8 mouse cellular contexts compared by ENCODE assay signal in the genomic region with DNA sequence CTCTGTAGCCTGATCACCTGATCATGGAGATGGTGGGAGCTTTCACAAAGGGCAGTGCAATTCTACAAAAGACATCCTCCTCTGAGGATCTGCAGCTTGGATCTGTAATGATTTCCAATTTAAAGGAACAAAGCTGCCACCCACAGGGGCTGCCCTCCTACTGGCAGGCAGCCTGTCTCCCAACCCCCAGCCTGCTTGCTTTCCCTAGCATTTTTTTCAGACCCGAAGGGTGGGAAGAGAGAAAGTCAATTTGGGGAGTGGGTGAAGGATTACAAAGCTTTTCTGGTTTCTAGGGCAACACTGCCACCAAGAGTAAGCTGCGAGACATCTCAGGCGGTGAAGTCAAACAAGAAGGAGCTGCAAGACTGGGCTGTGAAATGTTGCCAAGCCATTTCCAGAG. TPM values are rescaled to one million over a fixed set of nuclear protein-coding genes. Genes with fewer than 3 reads are reported as not detected.
A peak's percentile ranks its signal among the peaks of the same experiment; 100 is the strongest.
DNase-seq lines count a peak whose midpoint lies in the region; ATAC-seq lines count a peak whose summit lies in the region.

No protein-coding gene starts in this region.

- H3K36me3 ChIP-seq in intestine, embryonic 14.5 days (ENCODE audit: control insufficient read depth, insufficient read depth, low read length), result no peaks in the 10 kb centered on the region
- no peaks in the 10 kb centered on the region for H3K36me3 ChIP-seq in intestine, embryonic 15.5 days

- H3K4me3 ChIP-seq in intestine, embryonic 14.5 days (ENCODE audit: low read depth, low read length), result no peak overlapping the region
- H3K4me3 ChIP-seq in intestine, embryonic 15.5 days (replicated peaks), result no peak overlapping the region

- peak; percentile 63 for DNase-seq in intestine, embryonic 14.5 days (ENCODE audit: low spot score)
- DNase-seq in WW6 (ENCODE audit: low read depth, low spot score), result peak; percentile 31
- peak; percentile 3 to 35 for DNase-seq in frontal cortex, postnatal 25 days (ENCODE audit: low spot score in 2 of 2)
- peak; percentile 30 to 34 for DNase-seq in left cerebral cortex, postnatal 36 days (ENCODE audit: low spot score in 2 of 2)
- peak; percentile 85 for DNase-seq in retina, embryonic 14.5 days (ENCODE audit: low spot score)
- DNase-seq in gastrocnemius, postnatal 36 days, result no peak

- intact Hi-C loops in left cerebral cortex, postnatal 36 days (cut with DNase I), result no loop called here
- intact Hi-C loops in gastrocnemius, postnatal 36 days (cut with DNase I), result no loop called here

- H3K4me2 ChIP-seq in intestine, embryonic 14.5 days (ENCODE audit: low read length), result 0 out of 2 replicates have a peak overlapping the region, but pooled peaks have one; percentile 3
- H3K4me2 ChIP-seq in intestine, embryonic 15.5 days (replicated peaks), result no peak overlapping the region

- no peaks in the 10 kb centered on the region for H3K27me3 ChIP-seq in intestine, embryonic 14.5 days (replicated peaks; ENCODE audit: control insufficient read depth, insufficient read depth, low read length)
- H3K27me3 ChIP-seq in intestine, embryonic 15.5 days (replicated peaks), result no peaks in the 10 kb centered on the region

- no peak overlapping the region for H3K9ac ChIP-seq in intestine, embryonic 14.5 days (ENCODE audit: low read length)
- H3K9ac ChIP-seq in intestine, embryonic 15.5 days, result no peak overlapping the region

- 0 out of 2 replicates have a peak, but pooled peaks cover 4% of the 10 kb centered on the region for H3K4me1 ChIP-seq in intestine, embryonic 14.5 days (replicated peaks; ENCODE audit: control insufficient read depth, insufficient read depth, low read length)
- H3K4me1 ChIP-seq in intestine, embryonic 15.5 days (replicated peaks), result no peaks in the 10 kb centered on the region

- 0 out of 2 replicates have a peak overlapping the region, but pooled peaks have one; percentile 27 for H3K27ac ChIP-seq in intestine, embryonic 14.5 days (ENCODE audit: low read depth)
- H3K27ac ChIP-seq in intestine, embryonic 15.5 days, result no peak overlapping the region

- WGBS in intestine, embryonic 14.5 days, result 17% methylated on average over 3 of the region's 3 CpGs
- 22% methylated on average over 3 of the region's 3 CpGs for WGBS in intestine, embryonic 15.5 days

- H3K9me3 ChIP-seq in intestine, embryonic 14.5 days (ENCODE audit: control insufficient read depth, low read length), result no peaks in the 10 kb centered on the region
- H3K9me3 ChIP-seq in intestine, embryonic 15.5 days, result no peaks in the 10 kb centered on the region

- no peak for ATAC-seq in intestine, embryonic 14.5 days (replicated peaks; ENCODE audit: low FRiP score, low TSS enrichment, low read depth)
- no peak for ATAC-seq in intestine, embryonic 15.5 days
- ATAC-seq in megakaryocyte, adult 5-6 weeks (ENCODE audit: poor library complexity, severe bottlenecking), result no peak

RNA-seq across cellular contexts. Expression of gene Was, which starts 10.7 kb away (rescaled TPM):
- 0.35 and 0.51 TPM in 2 replicates for polyA plus RNA-seq in intestine, embryonic 14.5 days (2014; fragmentation: Nextera tagmentation; extraction: Ambion mirVana)
- 0.57 and 0.62 TPM in 2 replicates for polyA plus RNA-seq in intestine, embryonic 15.5 days (2015; fragmentation: Nextera tagmentation; extraction: Ambion mirVana)
- total RNA-seq in left cerebral cortex, postnatal 36 days (2021), result 1 to 10 TPM; 1.5 to 1.6 TPM
- total RNA-seq in megakaryocyte, adult 5-6 weeks (2015), result 107 and 116 TPM in 2 replicates
- total RNA-seq in megakaryocyte, adult 5-6 weeks (2017), result 145 and 149 TPM in 2 replicates
- under 1 TPM; 0.39 to 0.64 TPM for total RNA-seq in gastrocnemius, postnatal 36 days (2021)

RNA-seq across cellular contexts. Expression of gene Suv39h1, which starts 26.5 kb away (rescaled TPM):
- polyA plus RNA-seq in intestine, embryonic 14.5 days (2014; fragmentation: Nextera tagmentation; extraction: Ambion mirVana), result 59.7 and 61.8 TPM in 2 replicates
- polyA plus RNA-seq in intestine, embryonic 15.5 days (2015; fragmentation: Nextera tagmentation; extraction: Ambion mirVana), result 47.5 and 53.3 TPM in 2 replicates
- total RNA-seq in left cerebral cortex, postnatal 36 days (2021), result 10 to 100 TPM; 28.3 TPM
- total RNA-seq in megakaryocyte, adult 5-6 weeks (2015), result 37.8 and 43.6 TPM in 2 replicates
- 50.3 and 53.9 TPM in 2 replicates for total RNA-seq in megakaryocyte, adult 5-6 weeks (2017)
- total RNA-seq in gastrocnemius, postnatal 36 days (2021), result 1 to 10 TPM; 3.9 to 5.7 TPM

RNA-seq across cellular contexts. Expression of gene Wdr13, which starts 31.7 kb away (rescaled TPM):
- 23.3 and 27.0 TPM in 2 replicates for polyA plus RNA-seq in intestine, embryonic 14.5 days (2014; fragmentation: Nextera tagmentation; extraction: Ambion mirVana)
- 21.4 and 21.7 TPM in 2 replicates for polyA plus RNA-seq in intestine, embryonic 15.5 days (2015; fragmentation: Nextera tagmentation; extraction: Ambion mirVana)
- 100 to 1,000 TPM; 203 TPM for total RNA-seq in left cerebral cortex, postnatal 36 days (2021)
- total RNA-seq in megakaryocyte, adult 5-6 weeks (2015), result 17.4 and 20.3 TPM in 2 replicates
- total RNA-seq in megakaryocyte, adult 5-6 weeks (2017), result 22.2 and 27.9 TPM in 2 replicates
- total RNA-seq in gastrocnemius, postnatal 36 days (2021), result 10 to 100 TPM; 12.3 TPM

RNA-seq across cellular contexts. Expression of gene Rbm3, which starts 44.7 kb away (rescaled TPM):
- 537 and 553 TPM in 2 replicates for polyA plus RNA-seq in intestine, embryonic 14.5 days (2014; fragmentation: Nextera tagmentation; extraction: Ambion mirVana)
- polyA plus RNA-seq in intestine, embryonic 15.5 days (2015; fragmentation: Nextera tagmentation; extraction: Ambion mirVana), result 426 and 506 TPM in 2 replicates
- 100 to 1,000 TPM; 124 to 126 TPM for total RNA-seq in left cerebral cortex, postnatal 36 days (2021)
- total RNA-seq in megakaryocyte, adult 5-6 weeks (2015), result 982 and 1,036 TPM in 2 replicates
- 1,421 and 1,439 TPM in 2 replicates for total RNA-seq in megakaryocyte, adult 5-6 weeks (2017)
- total RNA-seq in gastrocnemius, postnatal 36 days (2021), result 10 to 100 TPM; 56.4 to 78.2 TPM

Comparison
In these comparisons a context has a peak if more than half of its experiments do, and no peak if none do; other contexts are left out.
1. DNase-seq: peak in intestine, embryonic 14.5 days (single experiment), WW6 (single experiment), frontal cortex, postnatal 25 days (2 of 2), left cerebral cortex, postnatal 36 days (2 of 2) and retina, embryonic 14.5 days (single experiment); none in gastrocnemius, postnatal 36 days (0 of 2).
2. RNA of gene Was, which starts 10.7 kb away (total RNA-seq): 107 to 149 TPM in megakaryocyte, adult 5-6 weeks; 1.5 to 1.6 TPM in left cerebral cortex, postnatal 36 days and 0.39 to 0.64 TPM in gastrocnemius, postnatal 36 days; every median in the first group is over 10 times any median in the second.
3. RNA of gene Suv39h1, which starts 26.5 kb away (total RNA-seq): 37.8 to 53.9 TPM in megakaryocyte, adult 5-6 weeks and 28.3 TPM in left cerebral cortex, postnatal 36 days; 3.9 to 5.7 TPM in gastrocnemius, postnatal 36 days; every median in the first group is over 4 times any median in the second.
4. RNA of gene Wdr13, which starts 31.7 kb away (total RNA-seq): 203 TPM in left cerebral cortex, postnatal 36 days; 17.4 to 27.9 TPM in megakaryocyte, adult 5-6 weeks and 12.3 TPM in gastrocnemius, postnatal 36 days; every median in the first group is over 4 times any median in the second.